Mouse (Mus musculus): ENCODE data around the gene Fabp6. TPM values are rescaled to one million over a fixed set of nuclear protein-coding genes. Genes with fewer than 3 reads are reported as not detected.

Fabp6 gene
- total and polyA plus RNA-seq, 3 experiments, result not detected

- Histone ChIP-seq H3K27me3 (ENCODE audit: insufficient read depth, low read length) (no peaks in the 10 kb centered on the region), H3K4me3 (ENCODE audit: low read depth, low read length) (no peak overlapping the region), H3K36me3 (replicated peaks) (no peaks in the 10 kb centered on the region), H3K4me1 (ENCODE audit: insufficient read depth, low read depth, low read length) (no peaks in the 10 kb centered on the region), H3K9me3 (replicated peaks) (no peaks in the 10 kb centered on the region)
- DNase-seq (ENCODE audit: low spot score) (no peak), ATAC-seq (ENCODE audit: extremely low read depth, insufficient number of reproducible peaks, low FRiP score, poor library complexity, severe bottlenecking) (no peak)
- TF ChIP-seq GATA2 (IDR thresholded peaks at IDR 0.05; ENCODE audit: borderline replicate concordance, low read depth, low read length) (no peak), TAL1 (conservative IDR thresholded peaks at IDR 0.05; ENCODE audit: low read depth, low read length) (no peak), POLR2AphosphoS5 (IDR thresholded peaks at IDR 0.05; ENCODE audit: insufficient replicate concordance, low read depth, low read length) (no peak), CTCF (IDR thresholded peaks at IDR 0.05; ENCODE audit: low read depth, low read length) (no peak), GATA1 (IDR thresholded peaks at IDR 0.05; ENCODE audit: borderline replicate concordance, low read length) (no peak)
Observed at GRCm38 (mm10) chr11:43608440-43608839, 7.1 kb upstream of the Fabp6 start.

- Histone ChIP-seq H3K27me3 (ENCODE audit: insufficient read depth, low read length) (no peaks in the 10 kb centered on the region), H3K36me3 (replicated peaks) (no peaks in the 10 kb centered on the region), H3K9me3 (replicated peaks) (no peaks in the 10 kb centered on the region), H3K4me3 (ENCODE audit: low read depth, low read length) (no peak overlapping the region), H3K4me1 (ENCODE audit: insufficient read depth, low read depth, low read length) (no peaks in the 10 kb centered on the region)
- no peak for TF ChIP-seq GATA1 (IDR thresholded peaks at IDR 0.05; ENCODE audit: borderline replicate concordance, low read length)
- no peak for ATAC-seq (ENCODE audit: extremely low read depth, insufficient number of reproducible peaks, low FRiP score, poor library complexity, severe bottlenecking)
- DNase-seq (ENCODE audit: low spot score), result no peak
Observed at GRCm38 (mm10) chr11:43605859-43606258, 4.5 kb upstream of the Fabp6 start.

GRCm38 (mm10) chr11:43604891-43605290, 3.6 kb upstream of the Fabp6 start:
- DNase-seq (ENCODE audit: low spot score), result no peak
- Histone ChIP-seq H3K27me3 (ENCODE audit: insufficient read depth, low read length) (no peaks in the 10 kb centered on the region), H3K4me1 (ENCODE audit: insufficient read depth, low read depth, low read length) (no peaks in the 10 kb centered on the region), H3K4me3 (ENCODE audit: low read depth, low read length) (no peak overlapping the region), H3K36me3 (replicated peaks) (no peaks in the 10 kb centered on the region), H3K9me3 (replicated peaks) (no peaks in the 10 kb centered on the region)
- TF ChIP-seq CTCF (IDR thresholded peaks at IDR 0.05; ENCODE audit: low read depth, low read length), result no peak
- no peak for TF ChIP-seq POLR2AphosphoS5 (IDR thresholded peaks at IDR 0.05; ENCODE audit: insufficient replicate concordance, low read depth, low read length)
- TF ChIP-seq TAL1 (conservative IDR thresholded peaks at IDR 0.05; ENCODE audit: low read depth, low read length), result no peak
- TF ChIP-seq GATA2 (IDR thresholded peaks at IDR 0.05; ENCODE audit: borderline replicate concordance, low read depth, low read length), result no peak
- TF ChIP-seq GATA1 (IDR thresholded peaks at IDR 0.05; ENCODE audit: borderline replicate concordance, low read length), result no peak
- no peak for ATAC-seq (ENCODE audit: extremely low read depth, insufficient number of reproducible peaks, low FRiP score, poor library complexity, severe bottlenecking)

GRCm38 (mm10) chr11:43604207-43604606, 2.9 kb upstream of the Fabp6 start:
- ATAC-seq (ENCODE audit: extremely low read depth, insufficient number of reproducible peaks, low FRiP score, poor library complexity, severe bottlenecking) (no peak), DNase-seq (ENCODE audit: low spot score) (no peak)
- no peaks in the 10 kb centered on the region for H3K27me3 ChIP-seq (ENCODE audit: insufficient read depth, low read length)
- no peak overlapping the region for H3K4me3 ChIP-seq (ENCODE audit: low read depth, low read length)
- TF ChIP-seq POLR2AphosphoS5 (IDR thresholded peaks at IDR 0.05; ENCODE audit: insufficient replicate concordance, low read depth, low read length) (no peak), GATA2 (IDR thresholded peaks at IDR 0.05; ENCODE audit: borderline replicate concordance, low read depth, low read length) (no peak), GATA1 (IDR thresholded peaks at IDR 0.05; ENCODE audit: borderline replicate concordance, low read length) (no peak), TAL1 (conservative IDR thresholded peaks at IDR 0.05; ENCODE audit: low read depth, low read length) (no peak), CTCF (IDR thresholded peaks at IDR 0.05; ENCODE audit: low read depth, low read length) (no peak)
- H3K4me1 ChIP-seq (ENCODE audit: insufficient read depth, low read depth, low read length), result no peaks in the 10 kb centered on the region
- H3K36me3 ChIP-seq (replicated peaks), result no peaks in the 10 kb centered on the region
- no peaks in the 10 kb centered on the region for H3K9me3 ChIP-seq (replicated peaks)

GRCm38 (mm10) chr11:43589530-43590072, 11.7 kb downstream of the Fabp6 start:
- no peak for TF ChIP-seq POLR2AphosphoS5 (IDR thresholded peaks at IDR 0.05; ENCODE audit: insufficient replicate concordance, low read depth, low read length)
- no peaks in the 10 kb centered on the region for H3K27me3 ChIP-seq (ENCODE audit: insufficient read depth, low read length)
- ATAC-seq (ENCODE audit: extremely low read depth, insufficient number of reproducible peaks, low FRiP score, poor library complexity, severe bottlenecking) (no peak), DNase-seq (ENCODE audit: low spot score) (no peak)
- H3K4me1 ChIP-seq (ENCODE audit: insufficient read depth, low read depth, low read length), result peaks cover 4% of the 10 kb centered on the region; the same call in 1 of the 2 replicates
- H3K9me3 ChIP-seq (replicated peaks), result no peaks in the 10 kb centered on the region
- H3K4me3 ChIP-seq (ENCODE audit: low read depth, low read length), result no peak overlapping the region
- no peaks in the 10 kb centered on the region for H3K36me3 ChIP-seq (replicated peaks)

- DNase-seq (ENCODE audit: low spot score) (no peak), ATAC-seq (ENCODE audit: extremely low read depth, insufficient number of reproducible peaks, low FRiP score, poor library complexity, severe bottlenecking) (no peak)
- no peaks in the 10 kb centered on the region for H3K4me1 ChIP-seq (ENCODE audit: insufficient read depth, low read depth, low read length)
- no peaks in the 10 kb centered on the region for H3K36me3 ChIP-seq (replicated peaks)
- H3K9me3 ChIP-seq (replicated peaks), result no peaks in the 10 kb centered on the region
- H3K27me3 ChIP-seq (ENCODE audit: insufficient read depth, low read length), result no peaks in the 10 kb centered on the region
- no peak within 1 kb of the TSS for H3K4me3 ChIP-seq (ENCODE audit: low read depth, low read length)
- TF ChIP-seq TAL1 (conservative IDR thresholded peaks at IDR 0.05; ENCODE audit: low read depth, low read length) (no peak), GATA2 (IDR thresholded peaks at IDR 0.05; ENCODE audit: borderline replicate concordance, low read depth, low read length) (no peak), POLR2AphosphoS5 (IDR thresholded peaks at IDR 0.05; ENCODE audit: insufficient replicate concordance, low read depth, low read length) (no peak), GATA1 (IDR thresholded peaks at IDR 0.05; ENCODE audit: borderline replicate concordance, low read length) (no peak), CTCF (IDR thresholded peaks at IDR 0.05; ENCODE audit: low read depth, low read length) (peak; percentile 19; the same call in 1 of the 2 replicates)
Observed at GRCm38 (mm10) chr11:43586324-43587090, 14.8 kb downstream of the Fabp6 start, which contains the start of gene 4933415A04Rik. 4933415A04Rik (plus strand) TSS chr11:43587040.

Data from G1E (cell line).